Mouse (Mus musculus) heart, embryonic 12.5 days (tissue): ENCODE data around the gene Rita1. TPM values are rescaled to one million over a fixed set of nuclear protein-coding genes. Genes with fewer than 3 reads are reported as not detected.
A peak's percentile ranks its signal among the peaks of the same experiment; 100 is the strongest.

Experiments used
- ATAC-seq: fragments of 200-750 bp; cut with Nextera tagmentation; 2 replicates; pipeline ENCODE4 v1.8.0; 2017; ENCODE audit warnings: moderate TSS enrichment, moderate library complexity; ENCODE audit not compliant: insufficient number of reproducible peaks, low FRiP score
- H3K27ac ChIP-seq: fragments of 300-500 bp; sonication (generic); 2 replicates; pipeline ENCODE4 v1.5.1; 2016; ENCODE audit warnings: mild to moderate bottlenecking, moderate library complexity; ENCODE audit not compliant: poor library complexity, severe bottlenecking
- H3K27me3 ChIP-seq: fragments of 300-500 bp; sonication (generic); replicated peaks from 2 replicates; pipeline ENCODE4 v1.6.1; 2016; ENCODE audit warnings: mild to moderate bottlenecking, moderate library complexity
- H3K36me3 ChIP-seq: fragments of 300-500 bp; sonication (generic); 2 replicates; pipeline ENCODE4 v1.6.1; 2016; ENCODE audit warnings: mild to moderate bottlenecking, moderate library complexity
- H3K4me1 ChIP-seq: fragments of 300-500 bp; sonication (generic); replicated peaks from 2 replicates; pipeline ENCODE4 v1.6.1; 2016; ENCODE audit warnings: mild to moderate bottlenecking
- H3K4me2 ChIP-seq: fragments of 300-500 bp; sonication (generic); 2 replicates; pipeline ENCODE4 v1.6.1; 2016; ENCODE audit warnings: mild to moderate bottlenecking, moderate library complexity
- H3K4me3 ChIP-seq: fragments of 300-500 bp; sonication (generic); 2 replicates; pipeline ENCODE4 v1.5.1; 2016; ENCODE audit warnings: mild to moderate bottlenecking
- H3K9ac ChIP-seq: fragments of 300-500 bp; sonication (generic); 2 replicates; pipeline ENCODE4 v1.6.1; 2016; ENCODE audit warnings: mild to moderate bottlenecking, moderate library complexity
- H3K9me3 ChIP-seq: fragments of 300-500 bp; sonication (generic); replicated peaks from 2 replicates; pipeline ENCODE4 v1.6.1; 2016; ENCODE audit warnings: mild to moderate bottlenecking, moderate library complexity
- WGBS: fragments of 180-500 bp; shearing (Covaris S2); methylation state at CpG from one replicate; pipeline ENCODE4 v1.1.7; 2016; 5-methylcytosine and 5-hydroxymethylcytosine counted together
- polyA plus RNA-seq: library from polyadenylated mRNA; unstranded; fragments of >200 nt; fragmentation: Nextera tagmentation; extraction: Ambion mirVana; gene quantifications from 2 replicates; pipeline ENCODE4 v1.2.1, GENCODE M21; 2016

Rita1 gene
- polyA plus RNA-seq, 1 experiment from 2014 or later: 9.1 TPM

- Histone ChIP-seq H3K4me2 (peak overlapping the region; percentile 95), H3K27me3 (no peaks in the 10 kb centered on the region), H3K4me1 (peaks cover 18% of the 10 kb centered on the region), H3K9ac (peak overlapping the region; percentile 82), H3K27ac (peak overlapping the region; percentile 69), H3K36me3 (peaks cover 39% of the 10 kb centered on the region), H3K9me3 (peaks cover 5% of the 10 kb centered on the region; the same call in 1 of the 2 replicates), H3K4me3 (peak overlapping the region; percentile 69)
- peak; percentile 94 for ATAC-seq
- whole genome bisulfite sequencing: under 1% methylated on average over 65 of the region's 69 CpGs
Measured at GRCm38 (mm10) chr5:120612822-120613604, 624 bp upstream of the Rita1 start.

GRCm38 (mm10) chr5:120611416-120611815, 973 bp downstream of the Rita1 start:
- Histone ChIP-seq H3K4me3 (peak overlapping the region; percentile 69), H3K27ac (no peak overlapping the region; the same call in 1 of the 2 replicates), H3K9ac (peak overlapping the region; percentile 71), H3K27me3 (no peaks in the 10 kb centered on the region), H3K4me2 (peak overlapping the region; percentile 95), H3K36me3 (peaks cover 26% of the 10 kb centered on the region), H3K9me3 (peaks cover 5% of the 10 kb centered on the region; the same call in 1 of the 2 replicates), H3K4me1 (peaks cover 18% of the 10 kb centered on the region)
- 52% methylated on average over 8 of the region's 8 CpGs for WGBS
- ATAC-seq: no peak

GRCm38 (mm10) chr5:120610906-120611305, 1.5 kb downstream of the Rita1 start:
- peaks cover 18% of the 10 kb centered on the region for H3K4me1 ChIP-seq
- peaks cover 4% of the 10 kb centered on the region; the same call in 1 of the 2 replicates for H3K9me3 ChIP-seq
- no peaks in the 10 kb centered on the region for H3K27me3 ChIP-seq
- peak overlapping the region; percentile 71; the same call in 1 of the 2 replicates for H3K9ac ChIP-seq
- peak overlapping the region; percentile 95 for H3K4me2 ChIP-seq
- no peak for ATAC-seq
- WGBS: 97% methylated on average over 5 of the region's 5 CpGs
- H3K27ac ChIP-seq: no peak overlapping the region
- H3K36me3 ChIP-seq: peaks cover 22% of the 10 kb centered on the region
- H3K4me3 ChIP-seq: peak overlapping the region; percentile 69

- Histone ChIP-seq H3K9ac (no peak overlapping the region), H3K4me1 (peaks cover 24% of the 10 kb centered on the region), H3K4me3 (no peak overlapping the region), H3K27ac (no peak overlapping the region), H3K9me3 (no peaks in the 10 kb centered on the region), H3K27me3 (no peaks in the 10 kb centered on the region), H3K36me3 (peaks cover 11% of the 10 kb centered on the region), H3K4me2 (no peak overlapping the region)
- 83% methylated on average over 16 of the region's 16 CpGs for WGBS
- ATAC-seq: no peak
Measured at GRCm38 (mm10) chr5:120609246-120609775, 3.1 kb downstream of the Rita1 start.

GRCm38 (mm10) chr5:120607335-120607734, 5.1 kb downstream of the Rita1 start:
- H3K9ac ChIP-seq: no peak overlapping the region
- peaks cover 9% of the 10 kb centered on the region; the same call in 1 of the 2 replicates for H3K27me3 ChIP-seq
- H3K36me3 ChIP-seq: peaks cover 11% of the 10 kb centered on the region
- peaks cover 18% of the 10 kb centered on the region for H3K4me1 ChIP-seq
- no peak for ATAC-seq
- H3K27ac ChIP-seq: no peak overlapping the region
- no peak overlapping the region for H3K4me3 ChIP-seq
- WGBS: 62% methylated on average over 3 of the region's 3 CpGs
- no peaks in the 10 kb centered on the region for H3K9me3 ChIP-seq
- no peak overlapping the region for H3K4me2 ChIP-seq

GRCm38 (mm10) chr5:120606590-120607200, 5.7 kb downstream of the Rita1 start:
- Histone ChIP-seq H3K27ac (no peak overlapping the region), H3K4me2 (no peak overlapping the region), H3K4me1 (peaks cover 16% of the 10 kb centered on the region), H3K9ac (no peak overlapping the region), H3K36me3 (peaks cover 11% of the 10 kb centered on the region), H3K4me3 (no peak overlapping the region), H3K9me3 (no peaks in the 10 kb centered on the region), H3K27me3 (peaks cover 13% of the 10 kb centered on the region; the same call in 1 of the 2 replicates)
- no peak for ATAC-seq
- WGBS: 67% methylated on average over 25 of the region's 25 CpGs

GRCm38 (mm10) chr5:120605688-120606087, 6.7 kb downstream of the Rita1 start:
- Histone ChIP-seq H3K27ac (no peak overlapping the region), H3K36me3 (peaks cover 11% of the 10 kb centered on the region), H3K9me3 (no peaks in the 10 kb centered on the region), H3K4me1 (peaks cover 16% of the 10 kb centered on the region), H3K4me2 (peak overlapping the region; percentile 69), H3K27me3 (peaks cover 13% of the 10 kb centered on the region; the same call in 1 of the 2 replicates), H3K9ac (0 out of 2 replicates have a peak overlapping the region, but pooled peaks have one; percentile 57), H3K4me3 (peak overlapping the region; percentile 41)
- ATAC-seq: peak; percentile 62
- 1% methylated on average over 8 of the region's 8 CpGs for WGBS

- Histone ChIP-seq H3K27ac (no peak overlapping the region), H3K4me1 (peaks cover 20% of the 10 kb centered on the region), H3K27me3 (peaks cover 13% of the 10 kb centered on the region; the same call in 1 of the 2 replicates), H3K4me3 (peak overlapping the region; percentile 41), H3K36me3 (peaks cover 11% of the 10 kb centered on the region), H3K9me3 (no peaks in the 10 kb centered on the region), H3K4me2 (peak overlapping the region; percentile 69), H3K9ac (peak overlapping the region; percentile 57; the same call in 1 of the 2 replicates)
- ATAC-seq: no peak; the same call in 1 of the 2 replicates
- WGBS: 4% methylated on average over 10 of the region's 10 CpGs
Measured at GRCm38 (mm10) chr5:120605241-120605661, 7.1 kb downstream of the Rita1 start.

GRCm38 (mm10) chr5:120604839-120605238, 7.5 kb downstream of the Rita1 start:
- peak overlapping the region; percentile 41 for H3K4me3 ChIP-seq
- 2% methylated on average over 6 of the region's 6 CpGs for WGBS
- H3K36me3 ChIP-seq: peaks cover 11% of the 10 kb centered on the region
- ATAC-seq: no peak; the same call in 1 of the 2 replicates
- H3K9ac ChIP-seq: peak overlapping the region; percentile 57; the same call in 1 of the 2 replicates
- peak overlapping the region; percentile 69 for H3K4me2 ChIP-seq
- H3K4me1 ChIP-seq: peaks cover 24% of the 10 kb centered on the region
- peaks cover 13% of the 10 kb centered on the region; the same call in 1 of the 2 replicates for H3K27me3 ChIP-seq
- no peak overlapping the region for H3K27ac ChIP-seq
- no peaks in the 10 kb centered on the region for H3K9me3 ChIP-seq

GRCm38 (mm10) chr5:120603515-120603914, 8.9 kb downstream of the Rita1 start:
- no peak for ATAC-seq
- H3K27me3 ChIP-seq: peaks cover 22% of the 10 kb centered on the region
- H3K4me1 ChIP-seq: peaks cover 30% of the 10 kb centered on the region
- no peak overlapping the region for H3K27ac ChIP-seq
- no peak overlapping the region for H3K4me2 ChIP-seq
- no peaks in the 10 kb centered on the region for H3K9me3 ChIP-seq
- H3K9ac ChIP-seq: no peak overlapping the region
- H3K36me3 ChIP-seq: peaks cover 6% of the 10 kb centered on the region
- no peak overlapping the region for H3K4me3 ChIP-seq
- WGBS: 69% methylated on average over 7 of the region's 7 CpGs

GRCm38 (mm10) chr5:120602210-120602609, 10.2 kb downstream of the Rita1 start:
- no peak overlapping the region for H3K27ac ChIP-seq
- 93% methylated on average over 12 of the region's 12 CpGs for WGBS
- no peak overlapping the region for H3K9ac ChIP-seq
- no peaks in the 10 kb centered on the region for H3K9me3 ChIP-seq
- peaks cover 35% of the 10 kb centered on the region for H3K27me3 ChIP-seq
- H3K4me1 ChIP-seq: peaks cover 30% of the 10 kb centered on the region
- H3K4me3 ChIP-seq: no peak overlapping the region
- ATAC-seq: no peak
- no peaks in the 10 kb centered on the region for H3K36me3 ChIP-seq
- no peak overlapping the region for H3K4me2 ChIP-seq
